Mouse (Mus musculus) E14TG2a.4 (cell line): ENCODE data around the gene Gm20767.
"Not testable (repeated sequence)": the region's sequence is repeated elsewhere in the genome, so short reads cannot be mapped to it uniquely, and the experiment has no call there.

ENCODE experiments used
- CTCF ChIP-seq: conservative IDR thresholded peaks from 2 replicates; pipeline ENCODE4 v1.5.1; 2014; ENCODE audit warnings: low read length
- NANOG ChIP-seq: IDR thresholded peaks from 2 replicates; pipeline ENCODE4 v1.6.1; 2014; ENCODE audit warnings: borderline replicate concordance, low read length, mixed read lengths

- not testable (repeated sequence) for TF ChIP-seq CTCF, NANOG
Measured at GRCm38 (mm10) chr13:120092950-120093349, 47.1 kb upstream of the Gm20767 start.
